ENCODE assay signal across 17 mouse cellular contexts in the genomic region with DNA sequence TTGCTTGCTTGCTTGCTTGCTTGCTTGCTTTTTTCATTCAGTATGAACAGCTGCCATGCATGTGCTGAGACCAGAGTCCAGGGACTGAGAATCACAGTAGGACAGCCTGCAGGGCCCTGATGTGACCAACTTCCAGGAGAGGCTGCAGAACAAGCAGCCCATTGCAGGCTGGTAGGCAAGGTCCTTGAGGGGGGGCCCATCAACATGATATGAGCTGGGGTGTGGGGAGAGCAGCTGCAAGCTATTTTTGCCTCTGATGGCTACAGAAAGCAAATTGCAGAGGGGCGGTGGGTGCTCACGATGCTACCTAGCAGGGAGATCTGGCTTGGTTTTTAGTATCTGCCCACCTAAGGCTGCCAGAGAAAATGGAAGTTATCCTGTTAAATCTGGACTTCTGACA.
"Had no signal": no experiment of that assay in that cellular context is flagged by ENCODE, and none has a peak within 500 bp of the region (broad histone marks: within the 10 kb centered on the region; RNA-seq: fewer than 3 reads in every experiment).

No protein-coding gene starts in this region.

- H3K9me3 ChIP-seq: neural tube, embryonic 12.5 days; neural tube, embryonic 15.5 days had no signal

- H3K36me3 ChIP-seq: limb, embryonic 13.5 days; liver, embryonic 13.5 days; neural tube, embryonic 12.5 days; neural tube, embryonic 15.5 days had no signal

- H3K4me3 ChIP-seq: limb, embryonic 13.5 days; liver, embryonic 13.5 days; neural tube, embryonic 12.5 days; neural tube, embryonic 15.5 days had no signal

- H3K27ac ChIP-seq: kidney, postnatal 0 days; limb, embryonic 13.5 days; liver, embryonic 13.5 days; neural tube, embryonic 12.5 days; neural tube, embryonic 15.5 days; stomach, postnatal 0 days had no signal

- H3K4me1 ChIP-seq: neural tube, embryonic 12.5 days had no signal

- H3K9ac ChIP-seq: limb, embryonic 13.5 days; liver, embryonic 13.5 days; neural tube, embryonic 12.5 days; neural tube, embryonic 15.5 days had no signal

- DNase-seq: kidney, adult 2 months; kidney, postnatal 25 days; left cerebral cortex, postnatal 4 days; liver, embryonic 13.5 days; lung, adult 2 months; lung, postnatal 14 days; lung, postnatal 4 days; midbrain, embryonic 14.5 days; thymus, adult 2 months; thymus, postnatal 14 days; thymus, postnatal 4 days had no signal

- H3K27me3 ChIP-seq: limb, embryonic 13.5 days; neural tube, embryonic 12.5 days; neural tube, embryonic 15.5 days had no signal

- H3K4me2 ChIP-seq: limb, embryonic 13.5 days; liver, embryonic 13.5 days; midbrain, embryonic 11.5 days; neural tube, embryonic 12.5 days; neural tube, embryonic 15.5 days had no signal
